Mouse (Mus musculus) adrenal gland, adult 18-20 months (tissue): ENCODE results near the gene Btbd6. TPM values are rescaled to one million over a fixed set of nuclear protein-coding genes. Genes with fewer than 3 reads are reported as not detected.
A peak's percentile ranks its signal among the peaks of the same experiment; 100 is the strongest.

Experiments used
- DNase-seq, 2 experiments: peaks; one replicate each; pipeline ENCODE4 v3.0.0; 2021 to 2022; ENCODE audit warnings: low spot score in 2 of 2
- total RNA-seq, 2 experiments: library from RNA; stranded (reverse); gene quantifications; 1 replicate in 1 of 2; 2 replicates in 1 of 2; pipeline ENCODE4 v1.2.3; 2021

Btbd6 gene
- total RNA-seq, 2 experiments from 2014 or later, result 14.9 to 15.5 TPM

- DNase-seq, result peak; percentile 68 to 73
Measured at GRCm38 (mm10) chr12:112952433-112952832, 23.8 kb upstream of the Btbd6 start.

- no peak for DNase-seq
Measured at GRCm38 (mm10) chr12:112952926-112953565, 23.2 kb upstream of the Btbd6 start.

GRCm38 (mm10) chr12:112955800-112956199, 20.5 kb upstream of the Btbd6 start:
- peak; percentile 74 to 78 for DNase-seq

GRCm38 (mm10) chr12:112958303-112958702, 18.0 kb upstream of the Btbd6 start:
- DNase-seq, result peak; percentile 50 to 55

- no peak for DNase-seq
Measured at GRCm38 (mm10) chr12:112959421-112959820, 16.9 kb upstream of the Btbd6 start.

GRCm38 (mm10) chr12:112961428-112961827, 14.9 kb upstream of the Btbd6 start:
- no peak for DNase-seq

- DNase-seq, result no peak
Measured at GRCm38 (mm10) chr12:112961872-112962271, 14.4 kb upstream of the Btbd6 start.

GRCm38 (mm10) chr12:112965783-112966182, 10.5 kb upstream of the Btbd6 start:
- no peak for DNase-seq

GRCm38 (mm10) chr12:112968943-112969342, 7.3 kb upstream of the Btbd6 start:
- no peak for DNase-seq

- DNase-seq, result no peak
Measured at GRCm38 (mm10) chr12:112969616-112970015, 6.7 kb upstream of the Btbd6 start.

- DNase-seq, result no peak
Measured at GRCm38 (mm10) chr12:112974736-112975135, 1.5 kb upstream of the Btbd6 start.

- DNase-seq, result no peak
Measured at GRCm38 (mm10) chr12:112977156-112977555, 874 bp downstream of the Btbd6 start.

GRCm38 (mm10) chr12:112982031-112982430, 5.7 kb downstream of the Btbd6 start:
- no peak for DNase-seq

- no peak for DNase-seq
Measured at GRCm38 (mm10) chr12:112985346-112985745, 9.1 kb downstream of the Btbd6 start.

- DNase-seq, result peak; percentile 27 to 45
Measured at GRCm38 (mm10) chr12:112987877-112988276, 11.6 kb downstream of the Btbd6 start.

GRCm38 (mm10) chr12:112990706-112991405, 14.6 kb downstream of the Btbd6 start:
- no peak for DNase-seq

GRCm38 (mm10) chr12:112991444-112991843, 15.2 kb downstream of the Btbd6 start:
- no peak for DNase-seq

- DNase-seq, result no peak
Measured at GRCm38 (mm10) chr12:112994153-112994552, 17.9 kb downstream of the Btbd6 start.

GRCm38 (mm10) chr12:112999569-113000293, 23.4 kb downstream of the Btbd6 start:
- no peak for DNase-seq

GRCm38 (mm10) chr12:113000294-113001132, 24.2 kb downstream of the Btbd6 start, which contains the start of gene Brf1:
TSS of gene Brf1 (minus strand) at chr12:113000704.
- peak; percentile 88 to 90 for DNase-seq

- DNase-seq, result no peak
Measured at GRCm38 (mm10) chr12:113001133-113001474, 24.8 kb downstream of the Btbd6 start.
